Mouse (Mus musculus) testis, adult 2 months (tissue): ENCODE results near the gene Pde11a. TPM values are rescaled to one million over a fixed set of nuclear protein-coding genes. Genes with fewer than 3 reads are reported as not detected.

Source experiments
- H3K27ac ChIP-seq: fragments of 200-500 bp; 2 replicates; pipeline ENCODE4 v1.5.1; 2012; ENCODE audit warnings: low read depth, low read length; ENCODE audit not compliant: control insufficient read depth, insufficient read depth
- H3K27me3 ChIP-seq: fragments of 200-500 bp; 2 replicates; pipeline ENCODE4 v1.6.1; 2012; ENCODE audit warnings: mild to moderate bottlenecking, low read length, moderate library complexity; ENCODE audit not compliant: control insufficient read depth, insufficient read depth
- H3K36me3 ChIP-seq: fragments of 200-500 bp; 2 replicates; pipeline ENCODE4 v1.6.1; 2012; ENCODE audit warnings: mild to moderate bottlenecking, low read length; ENCODE audit not compliant: control insufficient read depth, insufficient read depth
- H3K4me1 ChIP-seq: fragments of 200-500 bp; 2 replicates; pipeline ENCODE4 v1.6.1; 2012; ENCODE audit warnings: low read length; ENCODE audit not compliant: control insufficient read depth, insufficient read depth
- H3K4me3 ChIP-seq: fragments of 200-500 bp; 2 replicates; pipeline ENCODE4 v1.5.1; 2012; ENCODE audit warnings: low read depth, mild to moderate bottlenecking, low read length, moderate library complexity, mixed read lengths; ENCODE audit not compliant: control insufficient read depth
- CTCF ChIP-seq: fragments of 200-500 bp; IDR thresholded peaks from 2 replicates; pipeline ENCODE4 v1.5.1; 2012; ENCODE audit warnings: low read depth, mild to moderate bottlenecking, inconsistent platforms, low read length, moderate library complexity; ENCODE audit not compliant: control insufficient read depth, insufficient read depth, insufficient replicate concordance
- POLR2A ChIP-seq: fragments of 200-500 bp; IDR thresholded peaks from 2 replicates; pipeline ENCODE4 v1.6.1; 2012; ENCODE audit warnings: low read depth, mild to moderate bottlenecking, inconsistent platforms, low read length, moderate library complexity; ENCODE audit not compliant: control insufficient read depth
- polyA plus RNA-seq: library from polyadenylated mRNA; depleted of rRNA; stranded (reverse); fragments of >200 nt; gene quantifications from 2 replicates; pipeline ENCODE4 v1.2.3, GENCODE M21; 2012; rRNA removed

Gene Pde11a
- polyA plus RNA-seq, 1 experiment: 0.53 TPM

- peaks cover 7% of the 10 kb centered on the region for H3K4me1 ChIP-seq
- no peaks in the 10 kb centered on the region for H3K36me3 ChIP-seq
- H3K27me3 ChIP-seq: no peaks in the 10 kb centered on the region
- no peak overlapping the region for H3K27ac ChIP-seq
- TF ChIP-seq POLR2A: no peak
- no peak for TF ChIP-seq CTCF
- no peak overlapping the region for H3K4me3 ChIP-seq
Observed at GRCm38 (mm10) chr2:75960366-75961330, 377.9 kb downstream of the Pde11a start.

DNA sequence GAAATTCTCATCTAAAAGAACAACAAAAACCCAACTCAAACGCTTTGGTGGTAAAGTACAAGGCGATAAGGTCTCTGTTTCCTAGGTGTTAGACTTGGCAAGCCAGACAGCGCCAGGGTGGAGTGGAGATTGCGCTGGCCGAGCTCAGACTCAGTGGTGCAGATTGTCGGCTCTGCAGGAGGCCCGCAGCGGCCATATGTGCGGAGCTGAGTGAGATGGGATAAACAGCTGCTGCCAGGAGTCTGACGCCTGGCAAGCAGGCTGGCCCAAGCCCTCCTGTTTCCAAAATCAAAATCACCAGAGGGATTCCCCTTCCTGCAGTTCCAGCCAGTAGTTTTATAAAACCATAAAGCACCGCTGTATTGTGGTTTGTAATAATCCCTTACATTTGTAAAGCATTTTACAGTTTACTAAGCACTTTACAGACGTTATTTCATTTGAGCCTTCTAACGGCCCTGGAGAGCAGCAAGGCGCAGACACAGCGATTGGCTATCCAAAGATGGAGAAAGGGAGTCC lies 378.7 kb downstream of the Pde11a start:
- Histone ChIP-seq H3K4me3 (no peak overlapping the region; the same call in 1 of the 2 replicates), H3K27me3 (no peaks in the 10 kb centered on the region), H3K36me3 (no peaks in the 10 kb centered on the region), H3K27ac (no peak overlapping the region), H3K4me1 (peaks cover 7% of the 10 kb centered on the region)
- TF ChIP-seq CTCF: no peak
- TF ChIP-seq POLR2A: no peak

GRCm38 (mm10) chr2:75959183-75959849 lies 379.3 kb downstream of the Pde11a start:
- Histone ChIP-seq H3K4me3 (peak overlapping the region; percentile 22; the same call in 1 of the 2 replicates), H3K27ac (no peak overlapping the region), H3K36me3 (no peaks in the 10 kb centered on the region), H3K27me3 (no peaks in the 10 kb centered on the region), H3K4me1 (peaks cover 7% of the 10 kb centered on the region)
- TF ChIP-seq CTCF (no peak), POLR2A (no peak)

DNA sequence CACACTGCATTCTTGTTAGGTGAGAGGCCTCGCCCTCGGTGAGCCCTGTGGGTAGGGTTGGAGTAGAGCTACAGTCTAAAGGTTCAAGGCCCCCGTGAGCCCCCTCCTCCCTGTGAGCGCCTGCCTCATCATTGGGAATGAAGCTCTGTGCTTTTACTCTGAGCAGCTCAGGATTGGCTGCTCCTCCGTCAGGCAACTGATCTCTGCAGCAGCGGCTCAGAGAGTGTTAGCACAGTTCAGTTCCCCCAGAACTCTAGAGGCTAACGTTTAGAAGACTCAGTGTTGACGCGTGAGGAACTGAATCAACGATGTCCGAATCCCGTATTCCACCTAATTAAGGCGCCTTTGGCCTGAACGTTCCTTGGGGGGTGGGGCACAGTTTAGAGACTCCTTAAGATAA lies 382.9 kb downstream of the Pde11a start:
- peak overlapping the region; percentile 92 for H3K27ac ChIP-seq
- peak overlapping the region; percentile 73 for H3K4me3 ChIP-seq
- peaks cover 8% of the 10 kb centered on the region for H3K4me1 ChIP-seq
- H3K36me3 ChIP-seq: no peaks in the 10 kb centered on the region
- no peaks in the 10 kb centered on the region for H3K27me3 ChIP-seq
- TF ChIP-seq POLR2A: peak; percentile 57; the same call in 1 of the 2 replicates
- no peak for TF ChIP-seq CTCF

DNA sequence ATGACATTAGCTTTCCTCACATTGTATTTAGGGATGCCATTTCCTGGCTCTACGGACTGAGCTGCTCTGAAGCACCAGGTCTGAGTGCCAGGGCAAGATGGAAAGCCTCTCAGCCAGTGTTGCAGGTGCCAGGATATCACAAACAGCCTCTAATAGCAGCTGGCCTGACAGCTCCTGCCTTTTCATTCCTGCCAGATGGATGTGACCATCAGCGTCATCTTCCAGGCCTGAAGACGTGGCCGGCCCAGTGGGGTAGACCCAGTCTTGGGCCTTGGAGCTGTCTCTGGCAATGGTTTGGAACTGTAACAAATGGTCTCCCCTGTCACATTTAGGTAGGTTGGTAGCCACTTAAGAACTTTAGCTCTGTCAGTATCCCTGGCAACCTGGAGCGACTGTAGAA lies 385.3 kb downstream of the Pde11a start:
- Histone ChIP-seq H3K4me1 (peaks cover 3% of the 10 kb centered on the region), H3K27ac (peak overlapping the region; percentile 30; the same call in 1 of the 2 replicates), H3K36me3 (no peaks in the 10 kb centered on the region), H3K4me3 (no peak overlapping the region), H3K27me3 (no peaks in the 10 kb centered on the region)
- TF ChIP-seq CTCF (no peak), POLR2A (no peak)

DNA sequence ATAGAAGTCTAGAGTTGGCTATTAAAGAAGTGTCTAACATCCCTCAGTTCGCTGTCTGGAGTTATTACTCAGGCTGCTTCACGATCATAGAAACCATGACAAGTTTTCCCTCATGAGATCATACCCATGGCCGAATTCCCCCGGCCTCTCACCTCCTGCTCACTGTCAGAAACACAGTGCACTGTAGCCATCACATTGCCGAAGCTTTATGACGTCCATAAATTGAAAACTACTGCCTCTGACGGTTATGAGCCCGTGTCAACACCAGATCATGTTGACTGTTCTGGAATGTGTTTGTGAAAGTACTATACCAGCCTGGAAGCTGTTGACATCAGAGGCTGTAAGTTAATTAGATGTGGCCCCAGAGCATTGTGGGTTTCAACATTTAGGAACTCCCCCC lies 387.9 kb downstream of the Pde11a start:
- TF ChIP-seq POLR2A (no peak), CTCF (no peak)
- Histone ChIP-seq H3K36me3 (no peaks in the 10 kb centered on the region), H3K4me1 (peaks cover 3% of the 10 kb centered on the region), H3K27me3 (no peaks in the 10 kb centered on the region), H3K4me3 (no peak overlapping the region), H3K27ac (no peak overlapping the region)

Other genes starting within 250 kb of the Pde11a start
- gene Cyct, start 21.7 kb upstream of the Pde11a start, polyA plus RNA-seq: 57.2 and 69.9 TPM in 2 replicates
- 5.8 and 5.9 TPM in 2 replicates for gene Rbm45, start 31.2 kb upstream of the Pde11a start, polyA plus RNA-seq
- gene Osbpl6, start 67.7 kb upstream of the Pde11a start, polyA plus RNA-seq: 0.20 and 0.89 TPM in 2 replicates